Mouse (Mus musculus): ENCODE data around the gene Plcd3.

GRCm38 (mm10) chr11:103139951-103140762 lies 38.7 kb upstream of the Plcd3 start:
- TF ChIP-seq CTCF (IDR thresholded peaks at IDR 0.05; ENCODE audit: low read depth) (no peak), EP300 (IDR thresholded peaks at IDR 0.05; ENCODE audit: low read depth) (no peak)
